Mouse (Mus musculus): ENCODE results near the gene Jaml. TPM values are rescaled to one million over a fixed set of nuclear protein-coding genes. Genes with fewer than 3 reads are reported as not detected.

The Jaml gene
- polyA plus RNA-seq, 1 experiment, result 0.53 TPM

DNA sequence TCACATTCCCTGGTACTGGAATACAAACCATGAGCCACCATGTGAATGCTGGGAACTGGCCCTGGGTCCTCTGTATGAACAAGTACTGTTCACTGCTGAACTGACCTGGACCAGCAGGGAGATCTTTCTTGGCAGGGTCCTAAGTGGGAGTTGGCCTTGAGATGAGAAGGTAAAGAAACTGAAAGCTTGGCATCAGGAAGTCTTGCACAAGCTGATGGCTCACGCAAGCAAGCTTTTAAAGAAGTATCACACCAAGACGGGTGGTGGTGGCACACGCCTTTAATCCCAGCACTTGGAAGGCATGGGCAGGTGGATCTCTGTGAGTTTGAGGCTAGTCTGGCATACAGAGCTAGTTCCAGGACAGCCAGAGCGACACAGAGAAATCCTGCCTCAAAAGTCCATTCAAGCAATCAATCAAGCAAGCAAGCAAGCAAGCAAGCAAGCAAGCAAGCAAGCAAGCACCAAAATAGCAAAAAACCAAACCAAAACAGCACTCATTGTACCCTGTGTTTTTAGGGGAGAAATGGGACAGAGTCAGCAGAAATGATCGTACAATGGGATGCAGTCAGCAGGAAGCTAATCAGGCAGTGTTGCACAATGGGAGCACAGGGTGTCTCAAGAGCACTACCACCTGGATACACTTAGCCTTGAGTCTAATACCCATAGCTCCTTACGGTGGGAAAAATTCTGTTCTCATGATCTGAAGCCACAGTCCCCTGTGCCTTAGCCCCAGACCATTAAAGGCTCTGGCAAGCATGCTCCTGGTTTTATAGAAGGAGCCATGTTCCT lies 16.4 kb downstream of the Jaml start:
- WGBS, result 75% methylated on average over 6 of the region's 6 CpGs
- Histone ChIP-seq H3K27ac (ENCODE audit: insufficient read depth, low read depth, low read length) (no peak overlapping the region), H3K36me3 (ENCODE audit: control insufficient read depth, insufficient read depth, low read length) (no peaks in the 10 kb centered on the region), H3K4me3 (ENCODE audit: insufficient read depth, low read depth, low read length) (no peak overlapping the region), H3K4me1 (ENCODE audit: control insufficient read depth, insufficient read depth, low read length) (no peaks in the 10 kb centered on the region), H3K27me3 (replicated peaks; ENCODE audit: control insufficient read depth, insufficient read depth, low read length) (no peaks in the 10 kb centered on the region)
- DNase-seq, result peak; percentile 29
- TF ChIP-seq POLR2A (IDR thresholded peaks at IDR 0.05; ENCODE audit: low read depth, low read length) (no peak), CTCF (conservative IDR thresholded peaks at IDR 0.05; ENCODE audit: insufficient read depth, insufficient read length, low read depth, low read length) (no peak)

DNA sequence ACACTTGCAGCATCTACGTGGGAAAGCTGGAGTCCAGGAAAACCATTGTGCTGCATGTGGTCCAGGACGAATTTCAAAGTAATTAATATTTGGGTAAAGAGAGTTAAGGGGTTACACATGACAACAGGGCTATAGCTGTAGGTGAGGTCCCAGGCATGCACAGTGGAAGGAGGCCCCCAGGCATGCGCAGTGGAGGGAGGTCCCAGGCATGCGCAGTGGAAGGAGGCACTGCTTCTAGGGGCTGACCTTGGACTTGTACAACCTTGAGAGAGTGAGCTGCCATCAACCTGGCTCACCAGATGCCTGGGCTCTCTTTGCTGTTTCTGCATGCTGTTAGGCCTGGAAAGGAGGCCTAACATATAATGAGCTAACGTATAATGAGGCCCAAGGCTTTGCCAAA lies 18.9 kb downstream of the Jaml start:
- no peaks in the 10 kb centered on the region for H3K27me3 ChIP-seq (replicated peaks; ENCODE audit: control insufficient read depth, insufficient read depth, low read length)
- no peak overlapping the region for H3K27ac ChIP-seq (ENCODE audit: insufficient read depth, low read depth, low read length)
- TF ChIP-seq POLR2A (IDR thresholded peaks at IDR 0.05; ENCODE audit: low read depth, low read length) (no peak), CTCF (conservative IDR thresholded peaks at IDR 0.05; ENCODE audit: insufficient read depth, insufficient read length, low read depth, low read length) (no peak)
- no peak overlapping the region for H3K4me3 ChIP-seq (ENCODE audit: insufficient read depth, low read depth, low read length)
- WGBS, result 83% methylated on average over 5 of the region's 5 CpGs
- no peak for DNase-seq
- H3K4me1 ChIP-seq (ENCODE audit: control insufficient read depth, insufficient read depth, low read length), result no peaks in the 10 kb centered on the region
- H3K36me3 ChIP-seq (ENCODE audit: control insufficient read depth, insufficient read depth, low read length), result no peaks in the 10 kb centered on the region

DNA sequence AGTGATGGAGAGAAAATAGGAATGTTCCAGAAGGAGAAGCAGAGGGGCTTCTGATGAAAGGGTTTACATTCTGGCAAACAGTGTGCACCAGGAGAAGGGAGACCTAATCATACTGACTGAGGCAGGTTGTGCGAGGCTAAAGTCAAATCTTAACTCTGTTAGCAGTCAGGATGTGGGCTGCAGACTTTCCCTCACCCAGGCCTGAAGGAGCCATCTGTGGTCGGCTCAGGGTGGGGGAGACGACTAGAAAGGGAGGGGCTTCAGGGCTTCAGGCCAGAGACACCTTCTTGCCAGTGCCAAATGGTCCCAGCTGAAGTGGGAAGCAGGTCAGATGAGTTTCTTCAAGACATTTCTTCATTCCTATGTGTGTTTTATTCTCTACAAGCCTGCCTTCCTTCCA lies 19.4 kb downstream of the Jaml start:
- H3K27ac ChIP-seq (ENCODE audit: insufficient read depth, low read depth, low read length), result no peak overlapping the region
- WGBS, result 34% methylated on average over 3 of the region's 3 CpGs
- TF ChIP-seq POLR2A (IDR thresholded peaks at IDR 0.05; ENCODE audit: low read depth, low read length) (no peak), CTCF (conservative IDR thresholded peaks at IDR 0.05; ENCODE audit: insufficient read depth, insufficient read length, low read depth, low read length) (no peak)
- H3K4me3 ChIP-seq (ENCODE audit: insufficient read depth, low read depth, low read length), result no peak overlapping the region
- DNase-seq, result no peak
- no peaks in the 10 kb centered on the region for H3K36me3 ChIP-seq (ENCODE audit: control insufficient read depth, insufficient read depth, low read length)
- H3K27me3 ChIP-seq (replicated peaks; ENCODE audit: control insufficient read depth, insufficient read depth, low read length), result no peaks in the 10 kb centered on the region
- no peaks in the 10 kb centered on the region for H3K4me1 ChIP-seq (ENCODE audit: control insufficient read depth, insufficient read depth, low read length)

DNA sequence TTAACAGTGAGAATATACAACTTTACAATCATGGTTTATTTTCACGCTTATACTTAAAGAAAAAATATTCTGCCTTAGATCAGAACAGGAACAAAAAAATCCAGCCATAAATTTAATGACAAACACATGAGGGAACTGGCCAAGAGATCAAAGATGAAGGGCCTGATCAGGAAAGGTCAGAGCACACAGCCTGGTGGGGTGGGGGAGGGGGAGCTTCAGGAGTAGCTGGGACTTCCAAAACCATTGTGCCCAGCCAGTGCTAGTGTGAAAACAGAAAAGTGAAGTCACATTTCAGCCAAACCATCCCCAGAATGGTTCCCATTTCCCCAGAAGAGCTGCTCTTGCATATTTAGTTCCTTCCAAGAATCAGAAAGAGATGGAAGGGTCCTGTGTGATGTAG lies 23.5 kb downstream of the Jaml start:
- Histone ChIP-seq H3K36me3 (ENCODE audit: control insufficient read depth, insufficient read depth, low read length) (no peaks in the 10 kb centered on the region), H3K4me1 (ENCODE audit: control insufficient read depth, insufficient read depth, low read length) (no peaks in the 10 kb centered on the region), H3K4me3 (ENCODE audit: insufficient read depth, low read depth, low read length) (no peak overlapping the region), H3K27ac (ENCODE audit: insufficient read depth, low read depth, low read length) (no peak overlapping the region), H3K27me3 (replicated peaks; ENCODE audit: control insufficient read depth, insufficient read depth, low read length) (no peaks in the 10 kb centered on the region)
- no peak for DNase-seq
- 76% methylated on average over 1 of the region's 1 CpGs for WGBS
- TF ChIP-seq CTCF (conservative IDR thresholded peaks at IDR 0.05; ENCODE audit: insufficient read depth, insufficient read length, low read depth, low read length) (no peak), POLR2A (IDR thresholded peaks at IDR 0.05; ENCODE audit: low read depth, low read length) (no peak)

DNA sequence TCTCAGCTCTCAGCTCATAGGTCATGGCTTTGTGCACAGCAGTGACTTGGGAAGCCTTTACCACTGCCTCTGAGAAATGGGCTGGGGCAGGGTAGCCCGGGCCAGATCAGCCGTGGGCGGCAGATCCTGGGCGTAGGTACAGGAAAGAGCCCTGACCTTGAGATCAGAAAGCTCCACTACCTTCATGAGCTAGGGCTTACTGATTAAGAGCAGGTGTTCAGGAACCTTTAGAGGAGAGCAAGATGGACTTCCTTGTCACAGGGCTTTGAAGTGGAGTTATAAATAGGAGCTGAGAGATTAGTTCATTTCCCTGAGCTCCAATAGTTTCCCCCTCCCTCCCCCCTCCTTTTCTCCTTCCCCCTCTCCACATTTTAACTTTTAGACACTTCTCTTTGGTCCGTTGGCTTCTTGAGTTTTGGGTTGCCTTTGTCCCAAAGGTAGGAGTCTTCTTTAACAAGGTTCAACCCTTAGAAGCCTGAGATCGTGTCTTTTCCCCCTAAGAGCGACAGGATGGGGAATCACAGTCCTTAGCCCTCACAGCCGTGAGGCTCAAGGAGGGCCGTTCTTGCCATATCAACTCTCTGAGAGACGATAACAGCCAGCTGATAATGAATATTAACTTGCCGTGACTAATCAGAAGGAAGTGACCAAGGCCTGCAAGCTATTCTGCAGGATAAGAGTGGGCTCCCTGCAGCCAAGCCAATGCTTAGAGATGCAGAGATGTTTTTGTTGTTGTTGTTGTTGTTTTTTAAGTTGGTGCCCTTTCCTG lies 24.4 kb downstream of the Jaml start:
- no peak for DNase-seq
- H3K36me3 ChIP-seq (ENCODE audit: control insufficient read depth, insufficient read depth, low read length), result no peaks in the 10 kb centered on the region
- H3K4me1 ChIP-seq (ENCODE audit: control insufficient read depth, insufficient read depth, low read length), result no peaks in the 10 kb centered on the region
- TF ChIP-seq POLR2A (IDR thresholded peaks at IDR 0.05; ENCODE audit: low read depth, low read length) (no peak), CTCF (conservative IDR thresholded peaks at IDR 0.05; ENCODE audit: insufficient read depth, insufficient read length, low read depth, low read length) (no peak)
- H3K4me3 ChIP-seq (ENCODE audit: insufficient read depth, low read depth, low read length), result no peak overlapping the region
- no peaks in the 10 kb centered on the region for H3K27me3 ChIP-seq (replicated peaks; ENCODE audit: control insufficient read depth, insufficient read depth, low read length)
- no peak overlapping the region for H3K27ac ChIP-seq (ENCODE audit: insufficient read depth, low read depth, low read length)
- WGBS, result 62% methylated on average over 11 of the region's 11 CpGs

DNA sequence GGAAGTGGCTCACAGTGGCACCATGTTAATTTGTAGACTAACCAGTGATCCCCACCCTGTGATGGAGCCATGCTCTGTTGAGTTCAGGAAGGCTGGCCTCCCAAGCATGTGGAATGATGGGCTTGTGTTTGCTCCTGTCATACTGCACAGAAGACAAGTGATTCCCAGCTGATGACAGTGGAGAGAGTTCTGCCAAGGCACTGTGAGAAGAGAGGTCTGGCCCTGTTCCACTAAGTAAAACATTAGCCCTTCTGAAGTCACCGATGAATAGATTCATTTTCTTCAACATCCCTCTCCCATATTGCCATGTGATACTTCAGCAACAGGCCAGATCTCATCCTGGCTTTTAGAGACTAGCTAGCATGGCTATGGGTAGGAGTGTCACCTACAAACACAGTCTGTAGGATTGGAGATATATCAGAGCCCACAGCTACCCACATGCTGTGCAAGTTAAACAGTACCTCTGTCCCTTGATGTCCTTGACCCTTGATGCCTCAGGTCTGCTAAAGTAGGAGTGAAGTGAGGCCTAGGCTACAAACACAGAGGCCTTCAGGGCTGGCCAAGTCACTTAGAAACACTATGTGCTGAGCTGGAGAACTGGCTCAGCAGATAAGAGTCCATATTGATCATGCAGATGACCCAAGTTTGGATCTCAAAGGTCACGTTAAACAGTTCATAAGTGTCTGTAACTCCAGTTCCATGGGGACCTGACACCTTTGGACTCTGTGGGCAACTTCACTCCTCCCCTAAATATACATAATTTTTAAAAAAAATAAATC lies 26.8 kb downstream of the Jaml start:
- Histone ChIP-seq H3K4me3 (ENCODE audit: insufficient read depth, low read depth, low read length) (no peak overlapping the region), H3K36me3 (ENCODE audit: control insufficient read depth, insufficient read depth, low read length) (no peaks in the 10 kb centered on the region), H3K27me3 (replicated peaks; ENCODE audit: control insufficient read depth, insufficient read depth, low read length) (no peaks in the 10 kb centered on the region), H3K4me1 (ENCODE audit: control insufficient read depth, insufficient read depth, low read length) (no peaks in the 10 kb centered on the region), H3K27ac (ENCODE audit: insufficient read depth, low read depth, low read length) (no peak overlapping the region)
- no peak for TF ChIP-seq CTCF (conservative IDR thresholded peaks at IDR 0.05; ENCODE audit: insufficient read depth, insufficient read length, low read depth, low read length)
- TF ChIP-seq POLR2A (IDR thresholded peaks at IDR 0.05; ENCODE audit: low read depth, low read length), result no peak
- DNase-seq, result peak; percentile 81
- 57% methylated on average over 2 of the region's 2 CpGs for WGBS

All from kidney, adult 2 months (tissue).